Mouse (Mus musculus) embryonic facial prominence, embryonic 12.5 days (tissue): ENCODE data around the gene Itpr2. TPM values are rescaled to one million over a fixed set of nuclear protein-coding genes. Genes with fewer than 3 reads are reported as not detected.
"Not testable (repeated sequence)": the region's sequence is repeated elsewhere in the genome, so short reads cannot be mapped to it uniquely, and the experiment has no call there.

Source experiments
- ATAC-seq: fragments of 200-750 bp; cut with Nextera tagmentation; 2 replicates; pipeline ENCODE4 v1.8.0; 2017; ENCODE audit not compliant: insufficient number of reproducible peaks, insufficient read depth, low FRiP score, low TSS enrichment
- H3K27ac ChIP-seq: fragments of 300-500 bp; sonication (generic); 2 replicates; pipeline ENCODE4 v1.5.1; 2016; ENCODE audit warnings: mild to moderate bottlenecking
- H3K27me3 ChIP-seq: fragments of 300-500 bp; sonication (generic); 2 replicates; pipeline ENCODE4 v1.6.1; 2016; ENCODE audit warnings: mild to moderate bottlenecking, moderate library complexity
- H3K36me3 ChIP-seq: fragments of 300-500 bp; sonication (generic); 2 replicates; pipeline ENCODE4 v1.6.1; 2016; ENCODE audit warnings: mild to moderate bottlenecking
- H3K4me1 ChIP-seq: fragments of 300-500 bp; sonication (generic); 2 replicates; pipeline ENCODE4 v1.6.1; 2016
- H3K4me2 ChIP-seq: fragments of 300-500 bp; sonication (generic); replicated peaks from 2 replicates; pipeline ENCODE4 v1.6.1; 2016; ENCODE audit warnings: mild to moderate bottlenecking, moderate library complexity
- H3K4me3 ChIP-seq: fragments of 300-500 bp; sonication (generic); 2 replicates; pipeline ENCODE4 v1.5.1; 2016; ENCODE audit warnings: mild to moderate bottlenecking
- H3K9ac ChIP-seq: fragments of 300-500 bp; sonication (generic); 2 replicates; pipeline ENCODE4 v1.6.1; 2016; ENCODE audit warnings: mild to moderate bottlenecking, moderate library complexity
- H3K9me3 ChIP-seq: fragments of 300-500 bp; sonication (generic); 2 replicates; pipeline ENCODE4 v1.6.1; 2016; ENCODE audit warnings: mild to moderate bottlenecking, moderate library complexity
- WGBS: fragments of 180-500 bp; shearing (Covaris S2); methylation state at CpG from one replicate; pipeline ENCODE4 v1.1.7; 2016; 5-methylcytosine and 5-hydroxymethylcytosine counted together
- polyA plus RNA-seq: library from polyadenylated mRNA; unstranded; fragments of >200 nt; fragmentation: Nextera tagmentation; extraction: Ambion mirVana; gene quantifications from 2 replicates; pipeline ENCODE4 v1.2.1, GENCODE M21; 2016

Itpr2 gene
- polyA plus RNA-seq, 1 experiment from 2014 or later = 5.9 TPM

- H3K4me2 ChIP-seq = no peak overlapping the region
- H3K9me3 ChIP-seq = no peaks in the 10 kb centered on the region
- H3K27ac ChIP-seq = no peak overlapping the region
- no peaks in the 10 kb centered on the region for H3K27me3 ChIP-seq
- 74% methylated on average over 9 of the region's 9 CpGs for WGBS
- H3K4me3 ChIP-seq = no peak overlapping the region
- no peaks in the 10 kb centered on the region for H3K4me1 ChIP-seq
- no peak overlapping the region for H3K9ac ChIP-seq
- H3K36me3 ChIP-seq = no peaks in the 10 kb centered on the region
- no peak for ATAC-seq
These were observed 14.9 kb downstream of the Itpr2 start for GRCm38 (mm10) chr6:146487079-146487478.

- Histone ChIP-seq H3K27me3 (no peaks in the 10 kb centered on the region), H3K27ac (no peak overlapping the region), H3K9ac (no peak overlapping the region), H3K4me1 (peaks cover 3% of the 10 kb centered on the region; the same call in 1 of the 2 replicates), H3K36me3 (no peaks in the 10 kb centered on the region), H3K9me3 (no peaks in the 10 kb centered on the region), H3K4me3 (no peak overlapping the region), H3K4me2 (no peak overlapping the region)
- no peak for ATAC-seq
- 42% methylated on average over 4 of the region's 4 CpGs for WGBS
These were observed 15.9 kb downstream of the Itpr2 start for GRCm38 (mm10) chr6:146486073-146486472.

GRCm38 (mm10) chr6:146481441-146481840 is 20.6 kb downstream of the Itpr2 start:
- H3K4me3 ChIP-seq = no peak overlapping the region
- no peaks in the 10 kb centered on the region for H3K36me3 ChIP-seq
- no peak overlapping the region for H3K27ac ChIP-seq
- peaks cover 3% of the 10 kb centered on the region; the same call in 1 of the 2 replicates for H3K4me1 ChIP-seq
- H3K27me3 ChIP-seq = no peaks in the 10 kb centered on the region
- 70% methylated on average over 6 of the region's 6 CpGs for WGBS
- no peaks in the 10 kb centered on the region for H3K9me3 ChIP-seq
- ATAC-seq = no peak
- H3K4me2 ChIP-seq = no peak overlapping the region
- no peak overlapping the region for H3K9ac ChIP-seq

GRCm38 (mm10) chr6:146480925-146481324 is 21.1 kb downstream of the Itpr2 start:
- Histone ChIP-seq H3K4me2 (no peak overlapping the region), H3K36me3 (no peaks in the 10 kb centered on the region), H3K9ac (no peak overlapping the region), H3K27ac (no peak overlapping the region), H3K4me3 (no peak overlapping the region), H3K27me3 (no peaks in the 10 kb centered on the region), H3K4me1 (peaks cover 3% of the 10 kb centered on the region; the same call in 1 of the 2 replicates), H3K9me3 (no peaks in the 10 kb centered on the region)
- ATAC-seq = no peak
- WGBS = 68% methylated on average over 3 of the region's 3 CpGs

GRCm38 (mm10) chr6:146478888-146479683 is 22.9 kb downstream of the Itpr2 start:
- no peaks in the 10 kb centered on the region for H3K36me3 ChIP-seq
- no peak overlapping the region for H3K4me3 ChIP-seq
- H3K9me3 ChIP-seq = no peaks in the 10 kb centered on the region
- no peak for ATAC-seq
- WGBS = 79% methylated on average over 5 of the region's 5 CpGs
- H3K27me3 ChIP-seq = no peaks in the 10 kb centered on the region
- H3K4me2 ChIP-seq = no peak overlapping the region
- H3K27ac ChIP-seq = no peak overlapping the region
- no peak overlapping the region for H3K9ac ChIP-seq
- H3K4me1 ChIP-seq = peaks cover 3% of the 10 kb centered on the region; the same call in 1 of the 2 replicates

GRCm38 (mm10) chr6:146476865-146477264 is 25.2 kb downstream of the Itpr2 start:
- WGBS = 57% methylated on average over 1 of the region's 1 CpGs
- Histone ChIP-seq H3K4me1 (peaks cover 3% of the 10 kb centered on the region; the same call in 1 of the 2 replicates), H3K4me3 (no peak overlapping the region), H3K4me2 (no peak overlapping the region), H3K9me3 (no peaks in the 10 kb centered on the region), H3K27ac (no peak overlapping the region), H3K27me3 (no peaks in the 10 kb centered on the region), H3K9ac (no peak overlapping the region), H3K36me3 (no peaks in the 10 kb centered on the region)
- ATAC-seq = no peak

- Histone ChIP-seq H3K4me3 (no peak overlapping the region), H3K27ac (no peak overlapping the region), H3K36me3 (no peaks in the 10 kb centered on the region), H3K4me1 (no peaks in the 10 kb centered on the region), H3K9me3 (no peaks in the 10 kb centered on the region), H3K27me3 (no peaks in the 10 kb centered on the region), H3K9ac (no peak overlapping the region), H3K4me2 (no peak overlapping the region)
- no peak for ATAC-seq
- WGBS = 73% methylated on average over 4 of the region's 4 CpGs
These were observed 27.9 kb downstream of the Itpr2 start for GRCm38 (mm10) chr6:146474166-146474565.

GRCm38 (mm10) chr6:146473216-146473955 is 28.6 kb downstream of the Itpr2 start:
- Histone ChIP-seq H3K4me1 (no peaks in the 10 kb centered on the region), H3K4me3 (no peak overlapping the region), H3K9ac (no peak overlapping the region), H3K9me3 (no peaks in the 10 kb centered on the region), H3K4me2 (no peak overlapping the region), H3K27me3 (no peaks in the 10 kb centered on the region), H3K27ac (no peak overlapping the region), H3K36me3 (no peaks in the 10 kb centered on the region)
- ATAC-seq = no peak
- 78% methylated on average over 6 of the region's 6 CpGs for WGBS

- no peak for ATAC-seq
- Histone ChIP-seq H3K36me3 (no peaks in the 10 kb centered on the region), H3K9me3 (no peaks in the 10 kb centered on the region), H3K27me3 (no peaks in the 10 kb centered on the region), H3K27ac (no peak overlapping the region), H3K4me2 (no peak overlapping the region), H3K4me3 (no peak overlapping the region), H3K9ac (no peak overlapping the region), H3K4me1 (no peaks in the 10 kb centered on the region)
- 72% methylated on average over 4 of the region's 4 CpGs for WGBS
These were observed 31.6 kb downstream of the Itpr2 start for GRCm38 (mm10) chr6:146470378-146470777.

- no peak overlapping the region for H3K9ac ChIP-seq
- H3K27me3 ChIP-seq = no peaks in the 10 kb centered on the region
- WGBS = 84% methylated on average over 2 of the region's 2 CpGs
- no peak for ATAC-seq
- H3K4me2 ChIP-seq = no peak overlapping the region
- H3K4me1 ChIP-seq = no peaks in the 10 kb centered on the region
- H3K27ac ChIP-seq = no peak overlapping the region
- no peak overlapping the region for H3K4me3 ChIP-seq
- H3K9me3 ChIP-seq = no peaks in the 10 kb centered on the region
- no peaks in the 10 kb centered on the region for H3K36me3 ChIP-seq
These were observed 32.1 kb downstream of the Itpr2 start for GRCm38 (mm10) chr6:146469936-146470335.

GRCm38 (mm10) chr6:146468361-146468760 is 33.7 kb downstream of the Itpr2 start:
- Histone ChIP-seq H3K27me3 (no peaks in the 10 kb centered on the region), H3K36me3 (no peaks in the 10 kb centered on the region), H3K27ac (no peak overlapping the region), H3K4me3 (no peak overlapping the region), H3K9ac (no peak overlapping the region), H3K4me1 (no peaks in the 10 kb centered on the region), H3K9me3 (no peaks in the 10 kb centered on the region), H3K4me2 (no peak overlapping the region)
- no peak for ATAC-seq
- 30% methylated on average over 8 of the region's 8 CpGs for WGBS

GRCm38 (mm10) chr6:146464645-146465042 is 37.4 kb downstream of the Itpr2 start:
- 90% methylated on average over 2 of the region's 2 CpGs for WGBS
- H3K4me1 ChIP-seq, H3K9ac ChIP-seq, H3K4me2 ChIP-seq, H3K27ac ChIP-seq, H3K27me3 ChIP-seq, H3K36me3 ChIP-seq, ATAC-seq, H3K4me3 ChIP-seq, H3K9me3 ChIP-seq: not testable (repeated sequence)
